Mouse (Mus musculus) kidney, adult 2 months (tissue): Measurements from ENCODE around the gene A130010J15Rik.

ENCODE experiments used
- CTCF ChIP-seq: fragments of 200-500 bp; conservative IDR thresholded peaks from 2 replicates; pipeline ENCODE4 v1.5.1; 2011; ENCODE audit warnings: low read depth, mild to moderate bottlenecking, control low read depth, low read length, moderate library complexity, mixed read lengths; ENCODE audit not compliant: insufficient read depth, insufficient read length
- POLR2A ChIP-seq: fragments of 200-500 bp; IDR thresholded peaks from one replicate; pipeline ENCODE4 v1.6.1; 2011; ENCODE audit warnings: low read depth, low read length, control low read depth

GRCm38 (mm10) chr1:193167746-193168145 lies at the start of gene A130010J15Rik:
- TF ChIP-seq CTCF = no peak
- no peak for TF ChIP-seq POLR2A
